Mouse (Mus musculus): ENCODE data around the gene Nxph4.

DNA sequence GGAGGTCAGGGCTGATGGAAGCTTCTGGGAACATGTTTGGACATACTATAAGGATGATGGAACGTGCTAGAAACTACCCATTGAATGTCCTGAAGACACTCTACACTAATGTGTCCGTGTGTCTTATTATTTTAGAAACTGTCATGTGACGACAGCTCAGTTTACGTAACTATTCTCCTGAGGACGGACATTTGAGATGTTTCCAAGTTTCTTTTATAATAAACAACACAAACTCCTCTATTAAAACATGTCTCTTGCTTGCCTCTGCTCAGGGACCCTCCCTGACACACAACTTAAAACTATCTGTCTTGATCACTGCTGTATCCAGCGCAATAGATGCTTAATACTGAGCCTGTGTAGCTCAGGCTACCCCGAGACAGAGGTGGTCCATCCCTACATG lies 41.4 kb upstream of the Nxph4 start:
- TF ChIP-seq MAX (IDR thresholded peaks at IDR 0.05; ENCODE audit: low read length) (no peak), CHD2 (IDR thresholded peaks at IDR 0.05; ENCODE audit: low read length) (no peak), CTCF (conservative IDR thresholded peaks at IDR 0.05 in 1 of 2, IDR thresholded peaks at IDR 0.05 in 1 of 2; ENCODE audit: low read depth in 2 of 2, low read length in 2 of 2) (no peak), ZNF384 (IDR thresholded peaks at IDR 0.05; ENCODE audit: low read depth, low read length) (no peak), MYC (IDR thresholded peaks at IDR 0.05; ENCODE audit: low read depth, low read length) (no peak), MXI1 (IDR thresholded peaks at IDR 0.05; ENCODE audit: low read depth, low read length) (no peak), SIN3A (IDR thresholded peaks at IDR 0.05; ENCODE audit: low read length) (no peak), POLR2A (IDR thresholded peaks at IDR 0.05; ENCODE audit: low read depth, low read length) (no peak), KAT2A (IDR thresholded peaks at IDR 0.05; ENCODE audit: insufficient replicate concordance, low read length) (no peak), CHD1 (IDR thresholded peaks at IDR 0.05; ENCODE audit: low read depth, low read length) (no peak), TBP (conservative IDR thresholded peaks at IDR 0.05; ENCODE audit: low read depth, low read length) (no peak), MEF2A (IDR thresholded peaks at IDR 0.05; ENCODE audit: borderline replicate concordance, low read depth, low read length) (no peak)
